30 mouse cellular contexts compared by ENCODE assay signal in the genomic region with DNA sequence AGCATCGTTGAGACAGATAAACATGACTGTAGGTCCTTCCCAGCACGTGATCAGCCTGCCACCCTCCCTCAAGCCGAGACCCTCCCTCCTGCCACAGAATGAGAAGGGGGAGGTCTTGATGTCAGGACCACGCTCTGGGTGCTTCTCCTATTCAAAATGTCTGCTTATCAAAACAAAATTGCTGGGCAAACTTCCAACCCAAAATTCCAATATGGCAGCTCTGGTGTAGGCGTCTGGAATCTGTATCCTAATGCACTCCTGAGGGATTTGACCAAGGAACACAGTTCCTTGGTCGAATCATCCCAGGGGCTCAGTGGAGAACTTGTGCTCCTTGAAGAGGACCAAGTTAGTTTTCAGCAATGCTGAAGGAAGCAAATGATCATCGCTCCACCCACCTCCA. TPM values are rescaled to one million over a fixed set of nuclear protein-coding genes. Genes with fewer than 3 reads are reported as not detected.
DNase-seq lines count a peak whose midpoint lies in the region; ATAC-seq and TF ChIP-seq lines count a peak whose summit lies in the region.
"Had no signal": no experiment of that assay in that cellular context is flagged by ENCODE, and none has a peak within 500 bp of the region (broad histone marks: within the 10 kb centered on the region; RNA-seq: fewer than 3 reads in every experiment).

No protein-coding gene starts in this region.

- no peak overlapping the region for H3K9ac ChIP-seq in lung, embryonic 14.5 days
- H3K9ac ChIP-seq in midbrain, embryonic 11.5 days (ENCODE audit: low read length) = no peak overlapping the region
- H3K9ac ChIP-seq in MEL (ENCODE audit: control insufficient read depth, low read depth, low read length, poor library complexity, severe bottlenecking) = no peak overlapping the region
- no peak overlapping the region for H3K9ac ChIP-seq in intestine, embryonic 16.5 days (ENCODE audit: low read depth, low read length)
- H3K9ac ChIP-seq: forebrain, embryonic 13.5 days; heart, embryonic 13.5 days; hindbrain, embryonic 14.5 days had no signal

- no peak for ATAC-seq in lung, embryonic 14.5 days (ENCODE audit: insufficient read depth)
- no peak for ATAC-seq in midbrain, embryonic 11.5 days (ENCODE audit: low FRiP score)
- ATAC-seq in intestine, embryonic 16.5 days = no peak
- ATAC-seq: CD4-positive, CD25-positive, alpha-beta regulatory T cell, adult 4 months; forebrain, embryonic 13.5 days; forebrain, embryonic 16.5 days; hindbrain, postnatal 0 days; Patski had no signal

- 53% methylated on average over 7 of the region's 7 CpGs for WGBS in lung, embryonic 14.5 days
- 79% methylated on average over 7 of the region's 7 CpGs for WGBS in lung, adult 2 months
- 84% methylated on average over 7 of the region's 7 CpGs for WGBS in midbrain, embryonic 11.5 days
- WGBS in midbrain, embryonic 10.5 days = 87% methylated on average over 7 of the region's 7 CpGs
- 75% methylated on average over 7 of the region's 7 CpGs for WGBS in intestine, embryonic 16.5 days

- peak; percentile 76 for DNase-seq in lung, embryonic 14.5 days
- DNase-seq in lung, adult 2 months = no peak
- peak; percentile 2 for DNase-seq in midbrain, embryonic 11.5 days (ENCODE audit: low spot score, missing footprints)
- no peak for DNase-seq in midbrain, embryonic 10.5 days (ENCODE audit: low spot score)
- DNase-seq in MEL (ENCODE audit: low read depth, low spot score) = no peak
- DNase-seq: adrenal gland, postnatal 10 days; adrenal gland, postnatal 36 days; cerebellum, adult 18-20 months; cerebellum, adult 9-10 months; cerebellum, postnatal 14 days; gastrocnemius, postnatal 10 days; gastrocnemius, postnatal 36 days; heart, adult 2 months; heart, postnatal 14 days; heart, postnatal 4 days had no signal

- H3K27ac ChIP-seq in lung, embryonic 14.5 days (ENCODE audit: low read depth) = no peak overlapping the region; the same call in 1 of the 2 replicates
- no peak overlapping the region for H3K27ac ChIP-seq in midbrain, embryonic 11.5 days (ENCODE audit: low read depth, low read length)
- no peak overlapping the region for H3K27ac ChIP-seq in midbrain, embryonic 10.5 days (replicated peaks)
- H3K27ac ChIP-seq in MEL (ENCODE audit: control insufficient read depth, low read depth, low read length) = no peak overlapping the region
- H3K27ac ChIP-seq in intestine, embryonic 16.5 days (ENCODE audit: low read length) = no peak overlapping the region; the same call in 1 of the 2 replicates
- H3K27ac ChIP-seq: forebrain, embryonic 10.5 days; forebrain, embryonic 13.5 days; heart, adult 2 months; heart, embryonic 10.5 days; hindbrain, embryonic 14.5 days had no signal

- TF ChIP-seq POLR2A in lung, adult 2 months (IDR thresholded peaks at IDR 0.05; ENCODE audit: borderline replicate concordance, extremely low read depth, low read depth, low read length) = no peak
- TF ChIP-seq POLR2A in MEL (IDR thresholded peaks at IDR 0.05; ENCODE audit: control insufficient read depth in 1 of 2, insufficient read depth in 1 of 2, low read depth in 1 of 2, low read length in 2 of 2, poor library complexity in 1 of 2) = no peak

- TF ChIP-seq CTCF in lung, embryonic 14.5 days (IDR thresholded peaks at IDR 0.05; ENCODE audit: low read depth) = no peak
- TF ChIP-seq CTCF in lung, adult 2 months (IDR thresholded peaks at IDR 0.05; ENCODE audit: insufficient read depth, low read length) = no peak
- TF ChIP-seq CTCF in MEL (IDR thresholded peaks at IDR 0.05 in 2 of 3, conservative IDR thresholded peaks at IDR 0.05 in 1 of 3; ENCODE audit: control insufficient read depth in 1 of 3, insufficient read depth in 1 of 3, low read depth in 2 of 3, low read length in 3 of 3, poor library complexity in 1 of 3, severe bottlenecking in 1 of 3) = no peak

- no peaks in the 10 kb centered on the region for H3K27me3 ChIP-seq in lung, embryonic 14.5 days (ENCODE audit: insufficient read depth, low read length)
- no peaks in the 10 kb centered on the region for H3K27me3 ChIP-seq in midbrain, embryonic 11.5 days (ENCODE audit: control insufficient read depth, insufficient read depth, low read length)
- H3K27me3 ChIP-seq in midbrain, embryonic 10.5 days (ENCODE audit: low read depth, poor library complexity, severe bottlenecking) = 0 out of 2 replicates have a peak, but pooled peaks cover 4% of the 10 kb centered on the region
- no peaks in the 10 kb centered on the region for H3K27me3 ChIP-seq in MEL (ENCODE audit: control insufficient read depth in 1 of 2, insufficient read depth in 2 of 2, low read length in 2 of 2)
- H3K27me3 ChIP-seq in intestine, embryonic 16.5 days (replicated peaks; ENCODE audit: control insufficient read depth, insufficient read depth, low read length) = no peaks in the 10 kb centered on the region
- H3K27me3 ChIP-seq: forebrain, embryonic 13.5 days; heart, embryonic 13.5 days; Patski had no signal

- no peaks in the 10 kb centered on the region for H3K9me3 ChIP-seq in lung, embryonic 14.5 days (ENCODE audit: low read depth, low read length)
- H3K9me3 ChIP-seq in midbrain, embryonic 11.5 days (ENCODE audit: control insufficient read depth, low read length) = no peaks in the 10 kb centered on the region
- no peaks in the 10 kb centered on the region for H3K9me3 ChIP-seq in midbrain, embryonic 10.5 days (replicated peaks)
- H3K9me3 ChIP-seq in MEL (replicated peaks; ENCODE audit: insufficient read depth, low read length) = no peaks in the 10 kb centered on the region
- no peaks in the 10 kb centered on the region for H3K9me3 ChIP-seq in intestine, embryonic 16.5 days (ENCODE audit: control insufficient read depth, low read length)
- H3K9me3 ChIP-seq: forebrain, embryonic 10.5 days; forebrain, embryonic 13.5 days; heart, embryonic 10.5 days; heart, embryonic 13.5 days had no signal

- H3K4me3 ChIP-seq in lung, embryonic 14.5 days (ENCODE audit: low read depth, low read length) = no peak overlapping the region
- H3K4me3 ChIP-seq in lung, adult 2 months (replicated peaks; ENCODE audit: extremely low read depth, low read depth, low read length) = no peak overlapping the region
- H3K4me3 ChIP-seq in midbrain, embryonic 11.5 days (ENCODE audit: low read depth, low read length) = no peak overlapping the region
- no peak overlapping the region for H3K4me3 ChIP-seq in midbrain, embryonic 10.5 days
- H3K4me3 ChIP-seq in MEL (ENCODE audit: control insufficient read depth in 1 of 2, insufficient read depth in 1 of 2, low read depth in 2 of 2, low read length in 2 of 2) = no peak overlapping the region
- H3K4me3 ChIP-seq in intestine, embryonic 16.5 days (ENCODE audit: low read length) = no peak overlapping the region
- H3K4me3 ChIP-seq: forebrain, embryonic 10.5 days; forebrain, embryonic 13.5 days; heart, adult 2 months; heart, embryonic 10.5 days; heart, embryonic 13.5 days had no signal

- H3K79me2 ChIP-seq in MEL (ENCODE audit: control insufficient read depth, insufficient read depth, low read length, poor library complexity) = no peaks in the 10 kb centered on the region

- peaks cover 13% of the 10 kb centered on the region for H3K4me1 ChIP-seq in lung, embryonic 14.5 days (ENCODE audit: insufficient read depth)
- H3K4me1 ChIP-seq in lung, adult 2 months (ENCODE audit: control insufficient read depth, insufficient read depth, low read length) = peaks cover 2% of the 10 kb centered on the region; the same call in 1 of the 2 replicates
- H3K4me1 ChIP-seq in midbrain, embryonic 11.5 days (ENCODE audit: control insufficient read depth, insufficient read depth, low read length) = peaks cover 7% of the 10 kb centered on the region; the same call in 1 of the 2 replicates
- peaks cover 22% of the 10 kb centered on the region for H3K4me1 ChIP-seq in midbrain, embryonic 10.5 days
- peaks cover 8 to 27% of the 10 kb centered on the region in 2 experiments for H3K4me1 ChIP-seq in MEL (ENCODE audit: control insufficient read depth in 1 of 2, insufficient read depth in 2 of 2, low read length in 2 of 2)
- H3K4me1 ChIP-seq in intestine, embryonic 16.5 days (ENCODE audit: control insufficient read depth, insufficient read depth, low read length) = peaks cover 10% of the 10 kb centered on the region

- H3K36me3 ChIP-seq in lung, embryonic 14.5 days (ENCODE audit: insufficient read depth) = no peaks in the 10 kb centered on the region
- H3K36me3 ChIP-seq in midbrain, embryonic 11.5 days (ENCODE audit: control insufficient read depth, insufficient read depth, low read length) = no peaks in the 10 kb centered on the region
- H3K36me3 ChIP-seq in midbrain, embryonic 10.5 days = no peaks in the 10 kb centered on the region
- peaks cover 0 to 16% of the 10 kb centered on the region in 2 experiments; a peak in 2 of 4 replicates for H3K36me3 ChIP-seq in MEL (ENCODE audit: control insufficient read depth in 1 of 2, insufficient read depth in 2 of 2, low read length in 2 of 2)
- no peaks in the 10 kb centered on the region for H3K36me3 ChIP-seq in intestine, embryonic 16.5 days (ENCODE audit: control insufficient read depth, insufficient read depth, low read length)
- H3K36me3 ChIP-seq: forebrain, embryonic 10.5 days; heart, embryonic 10.5 days; heart, embryonic 13.5 days had no signal

- TF ChIP-seq EP300 in MEL (IDR thresholded peaks at IDR 0.05; ENCODE audit: low read depth in 1 of 2, low read length in 2 of 2) = no peak

- no peak overlapping the region for H3K4me2 ChIP-seq in lung, embryonic 14.5 days
- H3K4me2 ChIP-seq in midbrain, embryonic 11.5 days = no peak overlapping the region
- no peak overlapping the region for H3K4me2 ChIP-seq in intestine, embryonic 16.5 days (ENCODE audit: low read depth, low read length)
- H3K4me2 ChIP-seq: forebrain, embryonic 13.5 days; heart, embryonic 13.5 days; hindbrain, embryonic 14.5 days had no signal

- no peak for TF ChIP-seq RAD21 in MEL (IDR thresholded peaks at IDR 0.05; ENCODE audit: low read depth, low read length)

TF ChIP-seq in MEL, 35 proteins besides CTCF, POLR2A, EP300 and RAD21:
- TF ChIP-seq USF1 (IDR thresholded peaks at IDR 0.05; ENCODE audit: low read depth, low read length) = peak; percentile 66
- TF ChIP-seq ZC3H11A (IDR thresholded peaks at IDR 0.05; ENCODE audit: low read depth, low read length) = no peak

RNA-seq across cellular contexts. Expression of gene Plekhs1, which starts 25.5 kb away (rescaled TPM):
- 0.61 and 1.0 TPM in 2 replicates for polyA plus RNA-seq in lung, embryonic 14.5 days (2014; fragmentation: Nextera tagmentation; extraction: Ambion mirVana)
- 0.09 and 0.18 TPM in 2 replicates for polyA plus RNA-seq in lung, adult 2 months (2012; rRNA removed)
- 0.10 and 0.19 TPM in 2 replicates for polyA plus RNA-seq in midbrain, embryonic 11.5 days (2014; fragmentation: Nextera tagmentation; extraction: Ambion mirVana)
- polyA plus RNA-seq in midbrain, embryonic 10.5 days (2016; fragmentation: Nextera tagmentation; extraction: Ambion mirVana) = 0.16 TPM in 1 of 2 replicates, not detected in the other
- 0.42 and 0.85 TPM in 2 replicates for total RNA-seq in MEL (2012; rRNA removed)
- under 1 TPM in 1 of 2 experiments, not detected in 1; 0.84 TPM for polyA plus RNA-seq in MEL (2012; ENCODE audit: insufficient read depth in 1 of 2, insufficient read length in 2 of 2, low read depth in 1 of 2, low replicate concordance in 2 of 2, missing spikeins in 1 of 2)
- polyA plus RNA-seq in intestine, embryonic 16.5 days (2015; fragmentation: Nextera tagmentation; extraction: Ambion mirVana) = 0.61 and 0.65 TPM in 2 replicates
- total RNA-seq: adrenal gland, adult 18-20 months; gastrocnemius, adult 18-20 months; granulocyte monocyte progenitor cell, adult 5-6 weeks; hindbrain, postnatal 0 days had no signal
- polyA plus RNA-seq: C2C12; heart, embryonic 10.5 days; heart, embryonic 13.5 days; hindbrain, embryonic 11.5 days had no signal

Comparison
In these comparisons a context has a peak if more than half of its experiments do, and no peak if none do; other contexts are left out.
1. DNase-seq: peak in lung, embryonic 14.5 days (single experiment) and midbrain, embryonic 11.5 days (single experiment); none in lung, adult 2 months (single experiment), midbrain, embryonic 10.5 days (single experiment) and MEL (single experiment).